Mouse (Mus musculus) heart, adult 18-20 months (tissue): ENCODE measurements around the gene Donson. TPM values are rescaled to one million over a fixed set of nuclear protein-coding genes. Genes with fewer than 3 reads are reported as not detected.
"Not testable (repeated sequence)": the region's sequence is repeated elsewhere in the genome, so short reads cannot be mapped to it uniquely, and the experiment has no call there.

ENCODE experiments used
- DNase-seq, 2 experiments: peaks; one replicate each; pipeline ENCODE4 v3.0.0; 2021 to 2022; ENCODE audit warnings: mixed read lengths in 1 of 2
- total RNA-seq, 2 experiments: library from RNA; stranded (reverse); gene quantifications; 2 replicates each; pipeline ENCODE4 v1.2.3; 2021

Donson gene
- total RNA-seq, 2 experiments from 2014 or later: 2.9 to 3.6 TPM

GRCm38 (mm10) chr16:91689791-91690190 is 1.2 kb upstream of the Donson start:
- no peak for DNase-seq

- no peak for DNase-seq
Measured at GRCm38 (mm10) chr16:91688023-91688618, 449 bp downstream of the Donson start.

- no peak for DNase-seq
Measured at GRCm38 (mm10) chr16:91686369-91686768, 2.2 kb downstream of the Donson start.

- DNase-seq: peak in 1 of 2 experiments; percentile 31
Measured at GRCm38 (mm10) chr16:91685526-91685925, 3.0 kb downstream of the Donson start.

GRCm38 (mm10) chr16:91680656-91681055 is 7.9 kb downstream of the Donson start:
- DNase-seq: no peak

GRCm38 (mm10) chr16:91678147-91678911 is 10.2 kb downstream of the Donson start:
- DNase-seq: no peak

GRCm38 (mm10) chr16:91674500-91674899 is 14.1 kb downstream of the Donson start:
- DNase-seq: no peak

GRCm38 (mm10) chr16:91663795-91664194 is 24.8 kb downstream of the Donson start:
- DNase-seq: no peak

- no peak for DNase-seq
Measured at GRCm38 (mm10) chr16:91662336-91662735, 26.2 kb downstream of the Donson start.

GRCm38 (mm10) chr16:91661397-91661796 is 27.2 kb downstream of the Donson start:
- DNase-seq: no peak

- DNase-seq: no peak
Measured at GRCm38 (mm10) chr16:91659798-91660197, 28.8 kb downstream of the Donson start.

GRCm38 (mm10) chr16:91658471-91658870 is 30.1 kb downstream of the Donson start:
- peak in 1 of 2 experiments; percentile 42 for DNase-seq

GRCm38 (mm10) chr16:91657285-91657684 is 31.3 kb downstream of the Donson start:
- DNase-seq: no peak

- DNase-seq: no peak
Measured at GRCm38 (mm10) chr16:91655285-91655684, 33.3 kb downstream of the Donson start.

GRCm38 (mm10) chr16:91652191-91652590 is 36.4 kb downstream of the Donson start:
- DNase-seq: no peak

- DNase-seq: no peak
Measured at GRCm38 (mm10) chr16:91649781-91650180, 38.8 kb downstream of the Donson start.

GRCm38 (mm10) chr16:91649246-91649645 is 39.3 kb downstream of the Donson start:
- DNase-seq: no peak

GRCm38 (mm10) chr16:91648220-91648550 is 40.4 kb downstream of the Donson start:
- DNase-seq: peak; percentile 84 to 91

GRCm38 (mm10) chr16:91647461-91648219 is 40.9 kb downstream of the Donson start, which contains the start of gene Son:
TSS of gene Son (plus strand) at chr16:91647506.
- peak; percentile 95 to 99 for DNase-seq

GRCm38 (mm10) chr16:91646681-91647419 is 41.7 kb downstream of the Donson start, which contains the start of gene Gart:
TSS of gene Gart (minus strand) at chr16:91646952.
- peak; percentile 94 to 97 for DNase-seq

GRCm38 (mm10) chr16:91645995-91646602 is 42.5 kb downstream of the Donson start:
- DNase-seq: no peak

- DNase-seq: not testable (repeated sequence)
Measured at GRCm38 (mm10) chr16:91645420-91645819, 43.1 kb downstream of the Donson start.
